Mouse (Mus musculus) adrenal gland, postnatal 14 days (tissue): ENCODE results near the gene Gnaz. TPM values are rescaled to one million over a fixed set of nuclear protein-coding genes. Genes with fewer than 3 reads are reported as not detected.

ENCODE experiments used
- DNase-seq: peaks from one replicate; pipeline ENCODE4 v3.0.0; 2021; ENCODE audit warnings: mixed read lengths
- total RNA-seq: library from RNA; stranded (reverse); gene quantifications from 2 replicates; pipeline ENCODE4 v1.2.3, GENCODE M21; 2021

The Gnaz gene
- total RNA-seq, 1 experiment from 2014 or later = 2.5 TPM

GRCm38 (mm10) chr10:75062621-75063020 is 95.6 kb downstream of the Gnaz start:
- no peak for DNase-seq

GRCm38 (mm10) chr10:75063301-75063965 is 96.5 kb downstream of the Gnaz start:
- DNase-seq = no peak

GRCm38 (mm10) chr10:75065691-75066090 is 98.7 kb downstream of the Gnaz start:
- no peak for DNase-seq

Other genes with a start within 250 kb of the Gnaz start
- 0.52 and 0.53 TPM in 2 replicates for gene Rsph14, start 65.4 kb downstream of the Gnaz start, total RNA-seq
- 9.7 and 13.7 TPM in 2 replicates for gene Rab36, start 69.9 kb downstream of the Gnaz start, total RNA-seq
- gene Bcr, start 93.4 kb downstream of the Gnaz start, total RNA-seq = 26.3 and 27.1 TPM in 2 replicates
- 43.6 and 50.7 TPM in 2 replicates for gene Specc1l, start 244.9 kb downstream of the Gnaz start, total RNA-seq